Mouse (Mus musculus) CH12.LX (cell line): ENCODE measurements around the gene Sptb. TPM values are rescaled to one million over a fixed set of nuclear protein-coding genes. Genes with fewer than 3 reads are reported as not detected.

Experiments used
- DNase-seq: peaks from one replicate; pipeline ENCODE4 v3.0.0-alpha.2; 2013; ENCODE audit errors: extremely low read depth
- H3K27ac ChIP-seq: 2 replicates; pipeline ENCODE4 v1.5.1; 2012; ENCODE audit warnings: low read depth, mild to moderate bottlenecking, control low read depth, moderate library complexity; ENCODE audit not compliant: insufficient read depth
- H3K27me3 ChIP-seq: replicated peaks from 2 replicates; pipeline ENCODE3; 2012; ENCODE audit warnings: inconsistent platforms
- H3K36me3 ChIP-seq, 2 experiments: replicated peaks in 1 of 2; 2 replicates each; pipeline versions ENCODE3 to v1.6.1; 2012; ENCODE audit warnings: inconsistent platforms in 1 of 2, low read length in 1 of 2, mild to moderate bottlenecking in 1 of 2, mixed read lengths in 1 of 2, moderate library complexity in 1 of 2; ENCODE audit not compliant: control insufficient read depth in 1 of 2, insufficient read depth in 1 of 2
- H3K4me1 ChIP-seq, 2 experiments: 2 replicates each; pipeline ENCODE4 v1.6.1; 2012; ENCODE audit warnings: inconsistent platforms in 1 of 2, moderate library complexity in 1 of 2; ENCODE audit not compliant: insufficient read depth in 2 of 2, control insufficient read depth in 1 of 2
- H3K4me2 ChIP-seq: 2 replicates; pipeline ENCODE4 v1.6.1; 2012; ENCODE audit warnings: low read depth, mild to moderate bottlenecking, control low read depth; ENCODE audit not compliant: poor library complexity, insufficient read depth, severe bottlenecking
- H3K4me3 ChIP-seq, 3 experiments: fragments of 150-350 bp in 1 of 3; sonication (generic) in 1 of 3; replicated peaks in 1 of 3; 2 replicates each; pipeline versions ENCODE3 to v1.5.1; 2011 to 2012; ENCODE audit warnings: low read depth in 2 of 3, low read length in 2 of 3, mild to moderate bottlenecking in 2 of 3, moderate library complexity in 2 of 3, control low read depth in 1 of 3, improper control_type of control experiment in 1 of 3, inconsistent platforms in 1 of 3, mixed read lengths in 1 of 3; ENCODE audit not compliant: poor library complexity in 1 of 3
- H3K79me2 ChIP-seq: replicated peaks from 2 replicates; pipeline ENCODE4 v1.6.1; 2012; ENCODE audit warnings: mild to moderate bottlenecking, moderate library complexity; ENCODE audit not compliant: control insufficient read depth, poor library complexity, insufficient read depth, severe bottlenecking; ENCODE audit errors: extremely low read depth
- H3K9ac ChIP-seq: 2 replicates; pipeline ENCODE4 v1.6.1; 2012; ENCODE audit warnings: low read depth, mild to moderate bottlenecking, control low read depth, moderate library complexity; ENCODE audit not compliant: insufficient read depth
- H3K9me3 ChIP-seq: replicated peaks from 2 replicates; pipeline ENCODE3; 2012; ENCODE audit warnings: low read length, inconsistent platforms, mixed read lengths
- CTCF ChIP-seq, 2 experiments: IDR thresholded peaks in 1 of 2; conservative IDR thresholded peaks in 1 of 2; 2 replicates each; pipeline ENCODE4 v1.5.1; 2011 to 2012; ENCODE audit warnings: low read depth in 2 of 2, low read length in 2 of 2, improper control_type of control experiment in 1 of 2, inconsistent platforms in 1 of 2, mild to moderate bottlenecking in 1 of 2, moderate library complexity in 1 of 2
- EP300 ChIP-seq: IDR thresholded peaks from 2 replicates; pipeline ENCODE4 v1.6.1; 2011; ENCODE audit warnings: low read length, improper control_type of control experiment
- ETS1 ChIP-seq: conservative IDR thresholded peaks from 2 replicates; pipeline ENCODE4 v1.6.1; 2012; ENCODE audit warnings: low read depth, mild to moderate bottlenecking, inconsistent platforms, low read length, improper control_type of control experiment, moderate library complexity
- GABPA ChIP-seq: IDR thresholded peaks from 2 replicates; pipeline ENCODE4 v1.6.1; 2012; ENCODE audit warnings: low read depth, low read length, improper control_type of control experiment, inconsistent platforms; ENCODE audit not compliant: insufficient replicate concordance
- HCFC1 ChIP-seq: IDR thresholded peaks from 2 replicates; pipeline ENCODE4 v1.6.1; 2012; ENCODE audit warnings: low read depth, mild to moderate bottlenecking, inconsistent platforms, low read length, improper control_type of control experiment
- KAT2A ChIP-seq: IDR thresholded peaks from 2 replicates; pipeline ENCODE4 v1.6.1; 2012; ENCODE audit warnings: low read length, improper control_type of control experiment, inconsistent platforms; ENCODE audit not compliant: insufficient replicate concordance
- MAFK ChIP-seq: IDR thresholded peaks from 2 replicates; pipeline ENCODE4 v1.6.1; 2011; ENCODE audit warnings: low read length, improper control_type of control experiment; ENCODE audit not compliant: insufficient replicate concordance
- MAZ ChIP-seq: IDR thresholded peaks from 2 replicates; pipeline ENCODE4 v1.6.1; 2012; ENCODE audit warnings: low read depth, mild to moderate bottlenecking, inconsistent platforms, low read length, improper control_type of control experiment, moderate library complexity
- MEF2A ChIP-seq: IDR thresholded peaks from 2 replicates; pipeline ENCODE4 v1.6.1; 2014; ENCODE audit warnings: low read depth, mild to moderate bottlenecking, inconsistent platforms, low read length, improper control_type of control experiment, borderline replicate concordance
- MYC ChIP-seq: IDR thresholded peaks from 2 replicates; pipeline ENCODE4 v1.6.1; 2011; ENCODE audit warnings: low read depth, mild to moderate bottlenecking, improper control_type of control experiment, low read length
- NELFE ChIP-seq: IDR thresholded peaks from 2 replicates; pipeline ENCODE4 v1.6.1; 2011; ENCODE audit warnings: low read depth, low read length, improper control_type of control experiment
- NRF1 ChIP-seq: IDR thresholded peaks from 2 replicates; pipeline ENCODE4 v1.6.1; 2014; ENCODE audit warnings: low read depth, mild to moderate bottlenecking, inconsistent platforms, low read length, improper control_type of control experiment, moderate library complexity
- PAX5 ChIP-seq: IDR thresholded peaks from 2 replicates; pipeline ENCODE4 v1.6.1; 2012; ENCODE audit warnings: low read length, inconsistent platforms, mixed read lengths
- RAD21 ChIP-seq: IDR thresholded peaks from 2 replicates; pipeline ENCODE4 v1.6.1; 2011; ENCODE audit warnings: low read depth, mild to moderate bottlenecking, low read length, improper control_type of control experiment, moderate library complexity
- RCOR1 ChIP-seq: conservative IDR thresholded peaks from 2 replicates; pipeline ENCODE4 v1.6.1; 2012; ENCODE audit warnings: low read depth, mild to moderate bottlenecking, inconsistent platforms, low read length, improper control_type of control experiment
- SMC3 ChIP-seq: IDR thresholded peaks from 2 replicates; pipeline ENCODE4 v1.6.1; 2011; ENCODE audit warnings: low read depth, low read length, improper control_type of control experiment
- USF1 ChIP-seq: IDR thresholded peaks from 2 replicates; pipeline ENCODE4 v1.6.1; 2014; ENCODE audit warnings: low read depth, mild to moderate bottlenecking, inconsistent platforms, low read length, improper control_type of control experiment
- USF2 ChIP-seq: conservative IDR thresholded peaks from 2 replicates; pipeline ENCODE4 v1.6.1; 2011; ENCODE audit warnings: low read depth, low read length, improper control_type of control experiment
- dilution Hi-C: fragments of 300-500 bp; cut with MboI; formaldehyde crosslinking; loops from 2 replicates; pipeline ENCODE4 v1.14.3; 2020; ENCODE audit warnings: low sequenced_read_pairs; ENCODE audit not compliant: extremely low pct_unique_long_range_greater_than_20kb, extremely low pct_ligation_motif_present
- in situ Hi-C: fragments of 300-500 bp; cut with MboI; formaldehyde crosslinking; loops from 3 replicates; pipeline ENCODE4 v1.14.3; 2019; ENCODE audit warnings: low sequenced_read_pairs, low pct_ligation_motif_present, low pct_unique_long_range_greater_than_20kb, mixed read lengths
- polyA plus RNA-seq: library from polyadenylated mRNA; unstranded; fragments of >175 nt; gene quantifications from 2 replicates; pipeline ENCODE4 v1.2.1, GENCODE M21; 2012; ENCODE audit warnings: low read depth; ENCODE audit not compliant: insufficient read length
- total RNA-seq, 2 experiments: library from RNA; depleted of rRNA; stranded (reverse); fragments of 300-350 nt in 1 of 2; fragments of >200 nt in 1 of 2; gene quantifications; 2 replicates each; pipeline ENCODE4 v1.2.3; 2012 to 2014

The Sptb gene
- total and polyA plus RNA-seq, 3 experiments, result 0.03 to 0.04 (median 0.04) TPM

DNA sequence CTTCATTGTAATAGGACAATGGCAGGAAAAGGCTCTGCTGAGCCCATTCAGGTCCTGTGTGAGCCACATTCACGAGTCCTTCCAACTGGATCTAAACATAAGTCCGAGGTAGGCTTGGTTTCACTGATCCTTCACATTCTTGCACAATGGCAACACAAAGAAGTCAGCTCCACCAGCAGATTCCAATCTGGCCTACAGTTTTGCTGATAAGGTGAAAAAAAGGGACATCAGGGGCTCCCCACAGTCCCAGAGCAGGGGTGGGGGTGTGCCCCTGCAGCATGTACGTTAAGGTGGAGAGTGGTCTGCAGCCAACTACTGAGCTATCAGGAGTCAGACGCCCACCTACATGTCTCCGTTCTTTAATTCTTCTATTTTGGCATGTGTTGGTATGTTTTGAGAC lies 35.0 kb downstream of the Sptb start:
- in situ Hi-C loops, result no loop called here
- no peak overlapping the region for H3K9ac ChIP-seq
- no peak for DNase-seq
- no peaks in the 10 kb centered on the region for H3K9me3 ChIP-seq
- H3K79me2 ChIP-seq, result no peaks in the 10 kb centered on the region
- peaks cover 2 to 5% of the 10 kb centered on the region in 2 experiments; a peak in 2 of 4 replicates for H3K4me1 ChIP-seq
- dilution Hi-C loops, result no loop called here
- no peak overlapping the region for H3K27ac ChIP-seq
- H3K4me2 ChIP-seq, result no peak overlapping the region
- no peak overlapping the region for H3K4me3 ChIP-seq
- no peaks in the 10 kb centered on the region for H3K36me3 ChIP-seq
- H3K27me3 ChIP-seq, result no peaks in the 10 kb centered on the region
- TF ChIP-seq MAFK, result no peak
- no peak for TF ChIP-seq KAT2A
- TF ChIP-seq EP300, result no peak
- TF ChIP-seq USF2, result no peak
- TF ChIP-seq GABPA, result no peak

GRCm38 (mm10) chr12:76673794-76674222 lies 36.5 kb downstream of the Sptb start:
- no peaks in the 10 kb centered on the region for H3K79me2 ChIP-seq
- H3K27ac ChIP-seq, result no peak overlapping the region
- H3K4me2 ChIP-seq, result no peak overlapping the region
- H3K36me3 ChIP-seq, result no peaks in the 10 kb centered on the region
- H3K9ac ChIP-seq, result no peak overlapping the region
- no peak for DNase-seq
- dilution Hi-C loops (no loop called here), in situ Hi-C loops (no loop called here)
- H3K9me3 ChIP-seq, result no peaks in the 10 kb centered on the region
- TF ChIP-seq ETS1, result no peak
- no peak for TF ChIP-seq MAZ
- no peak for TF ChIP-seq USF1
- no peak for TF ChIP-seq MYC
- no peak for TF ChIP-seq NELFE
- TF ChIP-seq RCOR1, result no peak
- TF ChIP-seq PAX5, result no peak
- no peak for TF ChIP-seq CTCF (conservative IDR thresholded peaks at IDR 0.05 in 1 of 2, IDR thresholded peaks at IDR 0.05 in 1 of 2; ENCODE audit: low read depth in 2 of 2, low read length in 2 of 2)
- TF ChIP-seq RAD21, result no peak
- TF ChIP-seq SMC3, result no peak
- TF ChIP-seq NRF1, result no peak
- no peak for TF ChIP-seq MEF2A
- TF ChIP-seq HCFC1, result no peak
- H3K4me3 ChIP-seq, result no peak overlapping the region
- H3K27me3 ChIP-seq, result no peaks in the 10 kb centered on the region
- H3K4me1 ChIP-seq, result peaks cover 2 to 5% of the 10 kb centered on the region in 2 experiments; a peak in 2 of 4 replicates
